Mouse (Mus musculus) testis, postnatal 14 days (tissue): Measurements from ENCODE around the gene Wdr4.

Source experiments
- DNase-seq: peaks from one replicate; pipeline ENCODE4 v3.0.0; 2021; ENCODE audit warnings: low spot score

Wdr4 gene

DNA sequence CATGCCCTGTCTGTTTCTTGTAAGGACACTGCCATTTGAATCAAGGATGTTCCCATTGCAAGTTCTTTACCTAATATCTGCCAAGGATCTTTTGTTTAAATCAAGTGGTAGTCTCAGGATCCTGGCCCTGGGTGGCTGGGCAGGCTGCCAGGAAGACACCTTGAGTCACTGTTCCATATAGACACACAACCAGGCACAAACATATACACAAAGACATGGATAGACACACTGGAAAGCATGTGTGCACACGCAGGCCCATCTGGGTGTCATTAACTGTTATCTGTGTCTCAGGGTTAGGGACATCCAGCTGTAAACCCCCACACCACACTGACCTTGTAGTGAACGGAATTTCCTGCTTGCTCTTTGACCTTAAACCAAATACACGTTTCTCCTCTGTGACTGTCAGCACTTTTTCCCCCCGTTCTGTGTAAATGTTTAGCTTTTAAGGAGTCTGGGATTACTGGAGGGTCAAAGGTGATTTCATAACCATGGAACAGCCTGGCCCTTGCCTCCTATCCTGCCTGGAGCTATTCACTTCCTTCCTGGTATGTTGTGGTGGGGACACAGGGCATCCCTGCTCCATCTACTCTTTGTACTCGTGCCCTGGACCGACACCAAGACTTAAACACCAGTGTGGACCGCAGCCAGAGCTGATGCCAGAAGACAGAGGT is 74.6 kb downstream of the Wdr4 start:
- no peak for DNase-seq
